Mouse (Mus musculus) right cerebral cortex, adult 18-20 months (tissue): ENCODE data around the gene Wdr63.

ENCODE experiments used
- DNase-seq: peaks from one replicate; pipeline ENCODE4 v3.0.0; 2022; ENCODE audit warnings: mixed read lengths

Gene Wdr63

DNA sequence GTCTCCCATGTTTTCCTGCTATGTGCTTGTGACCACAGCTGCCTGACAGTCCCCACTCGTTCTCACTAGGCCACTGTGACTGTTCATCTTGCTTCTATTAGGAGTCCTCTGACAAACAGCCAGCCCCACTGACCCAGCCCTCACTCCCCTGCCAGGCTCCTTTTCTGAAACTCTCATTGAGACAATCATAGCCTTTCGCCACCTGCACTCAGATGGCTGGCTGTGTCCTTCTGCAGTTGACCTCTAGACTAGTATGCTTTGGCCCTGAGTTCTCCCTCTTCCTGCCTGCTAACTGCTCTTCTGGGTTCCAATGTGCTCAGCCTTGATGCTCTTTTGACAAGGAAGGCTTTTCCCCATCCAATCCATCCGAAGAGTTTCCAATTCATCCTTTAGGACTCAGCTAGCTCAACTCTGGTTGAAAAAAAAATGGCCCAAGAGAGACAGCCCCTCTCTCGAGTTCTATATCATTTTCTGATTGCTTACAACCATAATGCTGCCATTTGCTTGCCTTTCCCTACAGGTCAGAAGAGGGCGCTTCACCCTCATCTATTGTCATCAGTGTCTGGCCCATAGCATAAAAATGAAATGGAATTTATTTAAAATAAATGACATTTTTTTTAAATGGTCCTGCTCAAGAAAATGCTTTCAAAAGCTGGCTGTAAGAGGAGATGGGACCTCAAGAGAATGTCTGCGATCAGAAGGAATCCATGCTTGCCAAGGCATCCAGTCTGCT is 54.7 kb downstream of the Wdr63 start:
- DNase-seq = no peak

DNA sequence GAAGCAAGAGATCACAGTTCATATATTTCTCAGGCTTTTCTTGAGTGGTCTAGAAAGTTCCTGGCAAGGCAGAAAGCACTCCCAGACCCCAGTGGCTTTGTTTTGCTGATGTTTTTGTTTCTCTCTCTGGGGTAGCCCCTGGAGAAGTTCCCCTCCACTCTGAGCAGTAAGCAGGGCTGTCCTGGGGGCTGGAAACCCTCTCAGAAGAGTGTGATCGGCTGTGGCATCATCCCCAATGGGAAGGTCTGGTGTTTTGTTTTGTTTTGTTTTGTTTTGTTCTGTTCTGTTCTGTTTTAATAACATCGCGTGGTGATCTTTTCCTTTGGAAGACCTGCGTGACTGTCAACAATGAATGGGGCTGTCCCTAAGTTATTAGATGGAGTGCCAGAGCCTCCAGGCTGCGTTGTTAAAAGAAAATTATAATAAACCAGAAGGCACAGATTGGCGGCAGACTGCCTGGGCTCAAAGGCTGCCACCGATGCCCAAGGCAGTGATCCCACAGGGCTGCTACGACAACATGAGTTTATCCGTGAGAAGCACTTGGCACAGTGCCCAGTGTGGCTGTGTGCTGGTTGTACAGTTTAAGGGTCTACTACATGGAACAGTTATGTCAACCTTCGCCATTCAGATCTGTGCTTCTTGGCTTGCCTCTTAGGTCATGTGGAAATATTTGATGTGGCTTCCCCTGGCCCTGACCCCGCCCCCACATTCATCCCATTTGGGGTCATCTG is 56.5 kb downstream of the Wdr63 start:
- no peak for DNase-seq

DNA sequence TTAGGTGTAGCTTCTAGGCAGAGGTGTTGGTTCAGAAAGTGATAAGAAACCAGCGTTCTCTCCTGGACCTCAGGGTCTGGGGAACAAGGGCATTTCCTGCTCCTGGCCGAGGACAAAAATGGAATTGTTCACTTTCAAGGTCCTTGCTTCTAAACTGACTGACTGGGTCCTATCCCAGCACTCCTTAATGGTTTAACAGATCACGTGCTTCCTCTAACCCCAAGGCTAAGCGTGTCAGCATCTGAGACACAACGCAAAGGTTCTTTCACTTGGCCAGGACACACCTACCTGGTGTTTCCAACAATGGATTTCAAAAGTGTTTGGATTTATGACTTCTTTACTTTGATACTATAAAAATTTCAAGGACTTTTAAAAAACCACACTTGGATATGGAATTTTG is 58.0 kb downstream of the Wdr63 start:
- DNase-seq = no peak

DNA sequence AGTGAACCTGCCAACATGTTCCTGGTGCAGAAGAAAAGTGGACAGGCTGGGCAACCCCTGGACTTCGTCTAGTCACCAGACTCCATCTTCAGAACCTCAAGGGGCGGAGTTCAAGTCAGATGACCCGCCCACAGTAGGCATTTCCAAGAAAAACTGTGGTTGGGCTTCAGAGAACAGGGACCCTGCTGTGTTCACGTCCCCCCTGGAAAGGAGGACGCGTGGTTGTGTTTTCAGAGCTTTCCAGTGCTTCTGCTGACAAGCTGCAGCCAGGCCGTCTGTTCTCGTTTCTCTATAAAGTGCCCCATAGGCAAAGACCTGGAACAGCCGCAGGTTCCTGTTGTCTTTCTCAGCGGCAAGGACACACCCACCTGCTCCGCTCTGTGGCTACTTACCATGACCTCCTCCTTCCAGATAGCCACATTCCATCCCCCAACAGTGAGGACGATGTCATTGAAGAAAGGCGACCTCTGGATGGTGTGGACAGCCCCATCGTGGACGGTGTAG is 60.2 kb downstream of the Wdr63 start:
- DNase-seq = no peak

DNA sequence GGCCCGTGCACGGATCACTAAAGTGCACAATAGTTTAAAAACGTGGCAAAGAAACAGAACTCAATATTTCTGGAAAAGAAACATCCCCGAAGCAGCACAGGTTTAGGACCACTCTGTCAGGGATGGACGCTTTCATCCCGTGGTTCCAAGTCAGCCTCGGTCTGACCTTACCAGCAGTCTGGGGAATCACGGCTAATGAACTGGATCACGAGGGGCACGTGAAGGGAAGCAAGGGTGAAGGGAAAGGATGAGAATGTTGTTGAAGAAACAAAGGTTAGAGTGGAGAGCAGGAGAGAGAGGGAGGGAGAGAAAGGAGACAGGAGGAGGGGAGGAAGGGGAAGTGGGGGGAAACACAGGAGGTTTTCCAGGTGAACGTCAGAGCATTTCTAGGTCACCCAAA is 61.9 kb downstream of the Wdr63 start:
- no peak for DNase-seq

DNA sequence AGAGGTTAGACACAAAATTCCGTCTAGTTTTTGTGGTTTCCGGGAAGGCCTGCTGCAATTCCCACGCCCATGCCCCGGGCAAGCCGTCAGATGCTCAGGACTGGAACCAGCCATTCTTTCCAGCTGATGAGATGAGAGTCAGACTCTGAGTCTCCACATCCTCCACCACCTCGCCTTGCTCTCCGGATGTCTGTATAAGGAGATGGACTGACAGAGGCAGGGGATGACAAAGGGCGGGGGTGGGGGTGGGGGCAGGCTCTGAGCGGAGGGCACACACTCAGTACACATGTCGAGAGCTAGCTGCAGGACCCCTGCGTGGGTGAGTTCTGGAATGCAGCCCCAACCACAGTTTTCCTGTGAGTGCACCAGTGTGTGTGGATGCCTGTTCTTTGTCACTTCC is 63.0 kb downstream of the Wdr63 start:
- no peak for DNase-seq

DNA sequence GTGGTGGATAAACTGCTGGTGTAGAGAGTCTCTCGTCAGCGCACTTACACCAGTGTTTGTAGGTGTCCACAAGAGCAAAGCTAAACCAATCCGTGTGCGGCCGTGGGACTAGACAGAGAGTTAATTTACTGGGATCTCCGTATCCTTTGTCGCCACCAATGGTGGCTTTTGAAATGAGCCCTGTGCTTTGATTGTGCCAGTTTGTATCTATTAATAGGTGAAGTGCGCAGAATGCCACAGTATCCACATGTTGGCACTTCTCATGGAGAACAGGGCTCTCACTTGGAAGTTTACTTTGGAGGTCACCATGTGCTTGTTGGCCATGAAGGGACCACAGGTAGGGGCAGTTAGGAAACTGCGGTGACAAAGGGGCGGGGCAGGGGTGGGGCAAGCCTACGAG is 66.5 kb downstream of the Wdr63 start:
- DNase-seq = no peak

DNA sequence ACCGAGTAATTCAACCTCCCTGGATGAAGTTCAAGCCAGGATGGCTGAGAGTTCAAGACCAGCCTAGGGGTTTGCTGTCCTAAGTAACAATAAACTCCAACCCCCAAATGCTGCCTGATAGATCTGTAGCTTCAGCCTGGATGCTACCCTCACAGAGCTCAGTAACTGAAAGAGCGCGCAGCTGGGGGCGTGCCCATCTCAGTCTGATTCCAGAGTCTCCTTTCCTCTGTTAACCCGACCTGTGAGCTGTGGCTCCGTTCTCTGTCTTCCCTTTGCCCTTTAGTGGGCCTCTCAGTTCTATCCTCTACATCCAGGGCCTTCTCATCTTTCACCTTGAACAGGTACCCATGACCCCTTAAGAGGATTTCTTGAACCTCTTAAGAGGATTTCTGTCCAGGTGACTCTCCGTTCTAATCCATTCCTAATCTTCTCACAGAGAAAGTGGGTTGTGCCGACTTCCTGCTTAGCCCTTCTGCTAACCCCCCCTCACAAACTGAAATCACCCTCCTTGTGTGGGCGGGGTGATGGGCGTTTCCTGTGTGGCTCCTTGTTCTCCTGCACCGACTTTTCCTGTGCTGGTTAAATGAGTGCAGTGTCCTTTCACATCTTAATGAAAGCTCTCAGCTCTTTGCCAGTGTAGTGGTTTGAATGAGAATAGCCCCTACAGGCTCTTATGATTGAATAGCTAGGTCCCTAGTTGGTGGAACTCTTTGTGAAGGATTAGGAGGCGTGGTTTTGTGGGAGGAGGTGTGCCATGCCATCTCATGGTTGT is 68.6 kb downstream of the Wdr63 start:
- no peak for DNase-seq

DNA sequence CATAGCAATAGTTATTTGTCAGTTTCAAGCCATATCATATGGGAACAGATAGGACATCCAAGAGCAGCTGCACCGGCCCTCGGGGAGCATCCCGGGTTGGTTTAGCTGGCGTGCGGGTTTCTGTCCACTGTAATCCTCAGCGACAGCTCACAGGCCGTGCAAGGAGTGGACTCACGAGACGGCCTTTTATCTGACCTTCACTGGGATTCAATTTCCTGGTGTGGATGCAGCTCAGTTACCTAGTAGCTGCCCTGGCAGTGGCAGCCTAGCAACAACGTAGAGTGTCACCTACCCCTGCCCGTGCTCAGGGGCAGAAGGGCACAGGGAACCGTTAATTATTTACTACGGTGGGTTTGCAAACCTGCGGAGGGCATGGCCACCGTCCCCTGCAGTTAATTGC is 70.0 kb downstream of the Wdr63 start:
- DNase-seq = no peak

DNA sequence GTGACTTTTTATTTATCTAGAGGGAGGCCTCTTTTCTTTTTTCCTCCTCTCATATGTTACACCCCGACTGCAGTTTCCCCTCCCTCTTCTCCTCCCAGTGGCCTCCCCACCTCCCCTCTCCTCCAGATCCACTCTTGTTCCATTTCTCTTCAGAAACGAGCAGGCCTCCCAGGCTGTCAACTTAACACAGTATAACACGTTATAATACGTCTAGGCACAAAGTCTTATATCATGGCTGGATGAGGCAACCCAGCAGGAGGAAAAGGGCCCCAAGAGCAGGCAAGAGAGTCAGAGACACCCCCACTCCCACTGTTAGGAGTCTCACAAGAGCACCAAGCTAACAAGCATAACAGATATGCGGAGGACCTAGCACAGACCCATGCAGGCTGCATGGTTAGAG is 75.0 kb downstream of the Wdr63 start:
- no peak for DNase-seq

DNA sequence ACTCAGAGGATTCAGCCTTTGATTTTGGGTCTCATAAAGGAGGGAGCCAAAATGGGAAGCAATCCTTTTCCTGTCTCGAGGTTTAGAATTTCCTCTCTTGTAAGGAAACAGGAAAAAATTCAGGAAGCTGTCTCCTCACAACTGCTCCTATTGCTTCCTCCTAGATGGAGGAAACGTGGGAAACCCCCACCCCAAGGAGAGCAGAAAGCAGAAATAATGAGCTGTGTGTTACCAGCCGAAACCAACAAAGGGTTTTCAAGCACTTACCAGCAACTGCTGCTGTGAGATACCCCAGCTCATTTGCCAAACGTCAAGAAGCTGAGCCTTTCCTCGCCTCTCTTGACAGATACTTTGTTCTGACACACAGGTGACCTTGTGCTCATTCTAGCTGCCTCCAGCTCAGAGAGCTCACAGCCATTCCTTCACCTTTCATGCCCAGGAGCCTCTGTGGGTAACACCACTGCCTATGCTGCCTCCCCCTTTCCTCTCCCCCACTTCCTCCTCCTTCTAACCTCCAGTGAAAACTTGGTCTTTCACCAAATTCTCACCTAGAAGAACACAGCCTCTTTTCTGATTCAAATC is 77.6 kb downstream of the Wdr63 start:
- DNase-seq = no peak

DNA sequence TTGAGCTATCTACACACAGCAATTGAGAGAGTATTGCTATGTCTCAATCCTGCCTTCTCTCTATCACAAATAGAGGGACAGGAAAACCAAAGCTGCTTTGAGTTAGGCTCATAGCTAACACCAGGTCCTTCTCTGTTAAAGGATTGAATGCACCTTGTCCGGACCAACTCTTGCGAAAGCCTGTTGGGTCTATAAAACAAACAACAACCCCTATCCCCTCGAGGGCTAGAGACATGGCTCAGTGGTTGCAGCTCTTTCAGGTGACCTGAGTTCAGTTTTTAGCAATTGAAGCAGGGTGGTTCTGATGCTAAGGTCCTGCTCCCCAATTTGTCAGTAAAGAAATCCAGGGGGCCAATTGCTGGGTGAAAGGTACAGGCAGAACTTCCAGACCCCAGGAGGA is 78.7 kb downstream of the Wdr63 start:
- DNase-seq = no peak

DNA sequence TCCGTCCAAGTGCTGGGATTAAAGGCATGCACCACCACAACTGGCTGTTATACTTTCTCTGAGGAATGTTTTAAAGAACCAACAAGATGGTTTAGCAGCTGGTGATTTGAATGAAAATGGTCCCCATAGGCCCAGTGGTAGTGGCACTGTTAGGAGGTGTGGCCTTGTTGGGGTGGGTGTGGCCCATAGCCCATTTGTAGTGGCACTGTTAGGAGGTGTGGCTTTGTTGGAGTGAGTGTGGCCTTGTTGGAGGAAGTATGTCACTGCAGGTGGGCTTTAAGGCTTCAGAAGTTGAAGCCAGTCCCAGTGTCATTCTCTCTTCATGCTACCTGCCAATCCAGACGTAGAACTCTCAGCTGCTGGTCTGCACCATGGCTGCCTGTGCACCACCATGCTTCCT is 79.5 kb downstream of the Wdr63 start:
- no peak for DNase-seq

DNA sequence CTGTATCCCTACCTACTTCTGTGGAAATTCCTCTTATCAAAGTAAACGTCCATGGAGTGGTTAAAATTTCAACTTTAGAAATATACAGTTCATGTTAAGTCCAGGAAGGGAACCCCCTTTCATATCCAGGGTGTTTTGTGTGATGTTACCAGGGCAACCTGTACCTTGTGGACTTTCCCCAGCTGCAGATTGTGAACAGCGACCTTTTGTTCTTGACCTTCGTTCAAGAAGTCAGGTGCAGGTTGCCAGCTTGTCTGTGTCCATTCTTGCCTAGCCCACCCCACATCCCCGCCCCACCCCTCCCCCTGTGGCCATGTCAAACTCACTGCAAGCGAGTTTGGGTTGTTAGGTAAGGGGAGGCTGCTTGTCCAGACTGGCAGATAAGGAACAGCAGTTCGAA is 80.8 kb downstream of the Wdr63 start:
- DNase-seq = no peak

DNA sequence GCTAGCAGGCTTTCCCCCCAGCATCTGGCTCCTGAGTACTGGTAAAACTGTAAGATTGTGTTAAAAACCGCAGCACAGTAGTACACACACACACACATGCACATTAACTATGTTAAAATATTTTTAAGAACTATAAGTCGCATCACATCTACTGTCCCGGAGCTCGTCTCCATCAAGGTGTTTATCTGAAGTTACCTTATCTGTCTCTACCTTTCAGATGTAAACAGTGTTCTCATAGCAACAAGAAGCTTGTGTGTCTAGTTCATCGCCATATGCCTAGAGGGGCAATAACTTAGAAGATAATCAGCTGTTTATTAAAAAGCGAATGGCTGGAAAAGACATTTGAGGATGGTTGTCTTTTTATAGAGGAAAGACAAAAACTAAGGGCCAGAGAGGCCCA is 82.4 kb downstream of the Wdr63 start:
- DNase-seq = no peak

DNA sequence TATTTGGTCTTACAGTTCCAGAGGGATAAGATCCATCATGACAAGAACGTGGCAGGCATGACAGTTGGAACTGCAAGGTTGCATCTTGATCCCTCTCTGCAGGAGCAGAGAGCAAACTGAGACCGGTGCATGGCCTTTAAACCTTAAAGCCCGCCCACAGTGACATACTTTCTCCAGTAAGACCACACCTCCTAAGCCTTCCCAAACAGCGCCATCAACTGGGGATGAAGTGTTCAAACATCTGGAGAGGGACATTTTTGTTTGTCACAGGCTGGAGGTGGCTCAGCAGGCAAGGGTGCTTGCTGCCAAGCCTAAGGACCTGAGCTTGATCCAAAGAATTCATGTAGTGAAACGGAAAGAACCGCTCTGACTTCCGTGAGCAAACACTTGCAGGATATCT is 83.2 kb downstream of the Wdr63 start:
- DNase-seq = no peak

DNA sequence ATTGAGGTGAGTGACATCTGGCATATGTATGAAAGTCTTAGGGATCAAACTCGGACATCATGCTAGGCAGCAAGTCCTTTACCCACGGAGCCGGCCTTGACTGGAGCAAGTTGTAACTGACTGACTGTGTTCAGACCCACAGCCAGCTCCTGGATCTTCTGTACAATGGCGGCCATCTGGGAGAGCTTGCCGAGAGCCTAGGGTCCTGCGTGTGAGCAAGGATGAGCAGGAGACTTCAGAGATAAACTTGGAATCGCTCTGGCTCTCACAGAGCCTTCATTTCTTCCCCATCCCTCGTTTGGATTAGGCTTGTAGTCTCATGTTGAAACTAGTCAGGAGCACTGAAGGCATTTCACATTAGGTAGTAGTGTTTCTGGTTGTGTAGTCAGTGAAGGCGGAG is 85.7 kb downstream of the Wdr63 start:
- no peak for DNase-seq

DNA sequence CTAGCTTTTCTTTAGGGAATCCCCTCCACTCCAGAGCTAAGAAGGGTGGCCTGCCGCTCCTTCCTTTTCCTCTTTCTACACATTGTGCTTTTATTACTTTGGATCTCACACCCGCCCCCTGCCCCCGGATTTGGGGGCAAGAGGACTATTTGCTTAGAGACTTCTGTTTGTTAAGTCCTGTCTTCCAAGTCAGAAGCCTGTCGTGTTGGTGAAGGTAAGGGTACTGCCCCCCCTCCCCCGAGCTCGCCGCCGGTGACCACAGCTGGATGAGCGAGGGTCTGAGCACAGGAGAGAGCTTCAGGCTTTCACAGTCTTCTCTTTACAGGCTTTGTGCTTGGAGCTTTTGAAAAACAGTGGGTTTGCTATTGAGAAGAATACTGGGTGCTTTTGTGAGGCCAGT is 90.4 kb downstream of the Wdr63 start:
- DNase-seq = no peak

DNA sequence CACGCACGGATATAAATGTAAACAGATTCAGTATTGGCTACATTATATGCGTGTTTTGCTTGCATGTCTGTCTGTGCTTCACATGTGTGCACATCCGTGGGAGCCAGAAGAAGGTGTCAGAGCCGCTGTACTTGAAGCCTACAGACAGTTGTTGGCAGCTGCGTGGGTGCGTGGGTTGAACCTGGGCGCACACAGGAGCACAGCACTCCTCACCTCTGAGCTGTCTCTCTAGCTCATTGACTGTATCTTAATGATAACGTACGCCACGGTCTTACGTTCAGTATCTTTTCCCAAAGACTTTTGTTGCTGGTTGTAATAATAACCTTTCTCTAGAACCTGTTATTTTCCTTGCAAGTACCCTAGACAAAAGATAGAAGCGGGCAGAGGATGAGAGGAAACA is 91.0 kb downstream of the Wdr63 start:
- DNase-seq = no peak

DNA sequence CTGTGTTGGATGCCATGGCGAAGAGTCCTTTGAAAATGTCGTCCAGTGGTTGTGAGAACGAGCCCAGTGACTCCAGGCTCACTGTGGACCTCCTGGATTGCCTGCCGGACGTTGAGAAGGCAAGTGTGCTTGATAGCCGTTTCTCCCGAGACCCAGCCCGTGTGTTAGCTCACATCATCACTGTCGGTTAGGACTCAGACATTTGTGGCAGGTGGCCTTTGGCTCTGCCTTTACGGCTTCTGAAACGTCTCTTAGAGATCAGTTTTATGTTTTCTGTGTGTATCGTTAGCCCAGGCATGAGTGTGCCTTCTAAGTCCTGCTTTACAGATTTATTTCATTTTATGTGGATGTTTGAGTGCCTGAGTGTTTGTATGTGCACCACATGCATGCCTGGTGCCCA is 93.6 kb downstream of the Wdr63 start:
- DNase-seq = no peak

DNA sequence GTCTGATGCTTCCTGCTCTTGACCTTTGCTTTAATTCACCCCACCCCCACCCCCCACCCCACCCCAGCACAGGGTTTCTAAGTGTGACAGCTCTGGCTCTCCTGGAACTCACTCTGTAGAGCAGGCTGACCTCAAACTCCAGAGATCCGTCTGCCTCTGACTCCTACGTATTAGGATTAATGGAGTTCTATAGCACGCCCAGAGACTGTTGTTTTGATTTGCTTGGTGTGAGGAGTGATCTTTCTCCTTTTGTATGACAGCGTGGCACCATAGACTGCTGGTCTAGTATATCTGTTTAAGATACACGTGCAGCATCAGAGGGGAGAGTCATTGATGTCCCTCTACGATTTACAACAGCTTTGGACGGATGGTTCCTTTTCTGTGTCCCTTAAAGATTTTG is 94.4 kb downstream of the Wdr63 start:
- no peak for DNase-seq

DNA sequence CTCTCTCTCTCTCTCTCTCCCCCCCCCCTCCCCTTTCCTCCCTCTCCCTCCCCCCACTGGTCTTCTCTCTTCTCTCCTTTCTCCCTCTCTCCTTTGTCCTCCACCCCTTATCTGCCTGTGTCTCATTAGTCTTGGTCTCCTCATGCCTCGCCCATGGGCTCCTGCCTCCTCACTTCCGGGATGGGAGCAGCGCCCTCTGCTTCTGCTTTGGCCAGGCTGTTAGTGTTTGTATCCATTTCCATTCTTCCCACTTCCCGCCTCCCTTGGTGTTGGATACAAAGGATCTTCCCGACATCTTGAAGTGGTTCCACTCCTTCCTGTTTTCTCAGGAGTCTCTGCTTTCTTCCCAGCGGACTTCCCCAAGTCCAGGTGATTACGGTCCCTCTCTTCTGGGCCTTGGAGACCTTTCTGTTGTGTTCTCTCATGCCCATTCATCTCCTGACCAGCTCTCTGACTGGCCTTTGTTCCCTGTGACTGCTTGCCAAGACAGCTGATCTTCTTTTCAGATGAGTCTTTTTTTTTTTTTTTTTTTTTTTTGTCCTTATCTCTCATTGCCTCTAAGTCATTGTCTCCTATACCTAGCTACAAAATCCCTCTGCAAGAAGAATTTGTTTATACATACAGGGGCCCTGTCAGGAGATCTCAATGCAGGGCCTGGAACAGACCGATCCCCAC is 96.2 kb downstream of the Wdr63 start:
- no peak for DNase-seq

DNA sequence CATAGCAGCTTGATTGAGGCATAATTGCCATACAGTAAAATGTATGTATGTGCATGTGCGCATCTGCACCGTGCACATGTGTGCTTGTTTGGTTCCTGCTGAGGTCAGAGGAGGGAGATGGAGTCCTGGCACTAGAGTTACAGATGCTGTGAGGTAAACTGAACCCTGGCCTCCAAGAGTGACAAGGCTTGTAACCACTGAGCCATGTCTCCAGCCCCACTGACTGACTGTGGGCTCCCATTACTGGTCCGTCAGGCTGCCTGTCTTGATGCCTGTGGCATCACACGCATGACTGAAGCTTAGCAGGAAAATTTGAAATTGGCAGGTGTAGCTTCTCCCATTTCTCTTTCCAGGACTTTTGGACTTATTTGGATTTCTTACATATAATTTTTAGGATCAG is 97.2 kb downstream of the Wdr63 start:
- DNase-seq = no peak
